Mouse (Mus musculus) limb, embryonic 14.5 days (tissue): ENCODE data around the gene Cdc42bpa. TPM values are rescaled to one million over a fixed set of nuclear protein-coding genes. Genes with fewer than 3 reads are reported as not detected.

Experiments
- ATAC-seq: fragments of 200-750 bp; cut with Nextera tagmentation; 2 replicates; pipeline ENCODE4 v1.8.0; 2017; ENCODE audit warnings: low read depth, moderate number of reproducible peaks, moderate TSS enrichment; ENCODE audit not compliant: low FRiP score
- DNase-seq: peaks from one replicate; pipeline ENCODE4 v3.0.0-alpha.2; 2015; ENCODE audit warnings: low spot score
- H3K27ac ChIP-seq: fragments of 300-500 bp; sonication (generic); replicated peaks from 2 replicates; pipeline ENCODE4 v1.5.1; 2014; ENCODE audit warnings: low read depth, mild to moderate bottlenecking, low read length, moderate library complexity, mixed read lengths
- H3K27me3 ChIP-seq: fragments of 300-500 bp; sonication (generic); 2 replicates; pipeline ENCODE4 v1.6.1; 2014; ENCODE audit warnings: low read length, mixed read lengths; ENCODE audit not compliant: control insufficient read depth, insufficient read depth
- H3K36me3 ChIP-seq: fragments of 300-500 bp; sonication (generic); 2 replicates; pipeline ENCODE4 v1.6.1; 2014; ENCODE audit warnings: mild to moderate bottlenecking, low read length, moderate library complexity, mixed read lengths; ENCODE audit not compliant: control insufficient read depth, insufficient read depth
- H3K4me1 ChIP-seq: fragments of 300-500 bp; sonication (generic); 2 replicates; pipeline ENCODE4 v1.6.1; 2014; ENCODE audit warnings: antibody characterized with exemption, low read length, mixed read lengths; ENCODE audit not compliant: control insufficient read depth, insufficient read depth
- H3K4me2 ChIP-seq: fragments of 300-500 bp; sonication (generic); replicated peaks from 2 replicates; pipeline ENCODE4 v1.6.1; 2014; ENCODE audit warnings: low read depth, mild to moderate bottlenecking, low read length, moderate library complexity; ENCODE audit not compliant: severe bottlenecking
- H3K4me3 ChIP-seq: fragments of 300-500 bp; sonication (generic); replicated peaks from 2 replicates; pipeline ENCODE4 v1.5.1; 2014; ENCODE audit warnings: low read length
- H3K9ac ChIP-seq: fragments of 300-500 bp; sonication (generic); 2 replicates; pipeline ENCODE4 v1.6.1; 2014; ENCODE audit warnings: mild to moderate bottlenecking, low read depth, low read length, moderate library complexity; ENCODE audit not compliant: severe bottlenecking
- H3K9me3 ChIP-seq: fragments of 300-500 bp; sonication (generic); 2 replicates; pipeline ENCODE4 v1.6.1; 2016; ENCODE audit warnings: low read length; ENCODE audit not compliant: control insufficient read depth
- POLR2A ChIP-seq: fragments of 200-500 bp; IDR thresholded peaks from 2 replicates; pipeline ENCODE4 v1.8.0; 2012; ENCODE audit warnings: inconsistent platforms, mild to moderate bottlenecking, moderate library complexity, borderline replicate concordance; ENCODE audit not compliant: insufficient read depth, insufficient read length; ENCODE audit errors: extremely low read depth
- WGBS: fragments of 180-500 bp; shearing (Covaris S2); extraction: QIAGEN DNeasy Blood & Tissue Kit; methylation state at CpG from one replicate; pipeline ENCODE4 v1.1.7; 2014; 5-methylcytosine and 5-hydroxymethylcytosine counted together
- polyA plus RNA-seq, 2 experiments: library from polyadenylated mRNA; depleted of rRNA in 1 of 2; stranded (reverse) in 1 of 2; unstranded in 1 of 2; fragments of >200 nt; fragmentation: Nextera tagmentation in 1 of 2; extraction: Ambion mirVana in 1 of 2; gene quantifications; 2 replicates each; pipeline versions ENCODE4 v1.2.1 to v1.2.3; 2012 to 2014

Gene Cdc42bpa
- polyA plus RNA-seq, 2 experiments, result 16.8 to 29.1 TPM

GRCm38 (mm10) chr1:180194781-180195471 lies 234.7 kb downstream of the Cdc42bpa start:
- Histone ChIP-seq H3K27ac (no peak overlapping the region), H3K9ac (peak overlapping the region; percentile 48), H3K27me3 (0 out of 2 replicates have a peak, but pooled peaks cover 3% of the 10 kb centered on the region), H3K4me1 (peaks cover 4% of the 10 kb centered on the region; the same call in 1 of the 2 replicates), H3K4me2 (peak overlapping the region; percentile 88), H3K4me3 (peak overlapping the region; percentile 56), H3K36me3 (no peaks in the 10 kb centered on the region), H3K9me3 (no peaks in the 10 kb centered on the region)
- DNase-seq (peak; percentile 33), ATAC-seq (no peak)
- TF ChIP-seq POLR2A, result no peak
- 27% methylated on average over 9 of the region's 9 CpGs for WGBS

- Histone ChIP-seq H3K27ac (no peak overlapping the region), H3K9me3 (no peaks in the 10 kb centered on the region), H3K9ac (peak overlapping the region; percentile 48), H3K4me3 (peak overlapping the region; percentile 56), H3K27me3 (0 out of 2 replicates have a peak, but pooled peaks cover 3% of the 10 kb centered on the region), H3K36me3 (no peaks in the 10 kb centered on the region), H3K4me1 (peaks cover 4% of the 10 kb centered on the region; the same call in 1 of the 2 replicates), H3K4me2 (peak overlapping the region; percentile 88)
- DNase-seq (peak; percentile 96), ATAC-seq (peak; percentile 100)
- WGBS, result under 1% methylated on average over 52 of the region's 57 CpGs
- no peak for TF ChIP-seq POLR2A
Observed at GRCm38 (mm10) chr1:180195703-180196381, 235.6 kb downstream of the Cdc42bpa start.

- WGBS, result 90% methylated on average over 9 of the region's 9 CpGs
- Histone ChIP-seq H3K27ac (no peak overlapping the region), H3K36me3 (no peaks in the 10 kb centered on the region), H3K4me2 (peak overlapping the region; percentile 88), H3K4me1 (peaks cover 4% of the 10 kb centered on the region; the same call in 1 of the 2 replicates), H3K9ac (peak overlapping the region; percentile 26; the same call in 1 of the 2 replicates), H3K27me3 (no peaks in the 10 kb centered on the region), H3K4me3 (peak overlapping the region; percentile 56), H3K9me3 (no peaks in the 10 kb centered on the region)
- TF ChIP-seq POLR2A, result no peak
- no peak for DNase-seq
- ATAC-seq, result no peak
Observed at GRCm38 (mm10) chr1:180196508-180196907, 236.2 kb downstream of the Cdc42bpa start.

DNA sequence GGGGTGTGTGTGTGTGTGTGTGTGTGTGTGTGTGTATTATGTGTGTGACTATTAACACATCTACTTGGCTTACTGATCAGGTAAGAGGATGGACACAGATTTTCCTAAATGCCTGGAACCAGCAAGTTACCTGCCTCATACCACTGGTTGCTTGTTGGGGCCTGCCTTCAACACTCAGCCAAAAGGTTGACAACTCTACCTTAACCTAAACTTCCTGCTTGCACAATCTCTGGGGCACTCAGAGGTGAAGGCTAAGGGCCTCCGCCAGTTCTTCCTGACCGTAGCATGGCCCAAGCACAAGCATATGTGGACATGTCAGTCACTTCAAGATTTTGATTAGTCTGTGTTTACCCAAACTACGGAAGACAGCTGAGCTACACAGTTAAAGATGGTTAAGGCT lies 237.7 kb downstream of the Cdc42bpa start:
- H3K9ac ChIP-seq, result no peak overlapping the region
- no peak overlapping the region for H3K4me3 ChIP-seq
- no peak for TF ChIP-seq POLR2A
- no peak overlapping the region for H3K27ac ChIP-seq
- H3K27me3 ChIP-seq, result no peaks in the 10 kb centered on the region
- ATAC-seq, result no peak
- no peaks in the 10 kb centered on the region for H3K36me3 ChIP-seq
- no peak for DNase-seq
- no peak overlapping the region for H3K4me2 ChIP-seq
- no peaks in the 10 kb centered on the region for H3K9me3 ChIP-seq
- 83% methylated on average over 3 of the region's 3 CpGs for WGBS
- peaks cover 4% of the 10 kb centered on the region; the same call in 1 of the 2 replicates for H3K4me1 ChIP-seq

DNA sequence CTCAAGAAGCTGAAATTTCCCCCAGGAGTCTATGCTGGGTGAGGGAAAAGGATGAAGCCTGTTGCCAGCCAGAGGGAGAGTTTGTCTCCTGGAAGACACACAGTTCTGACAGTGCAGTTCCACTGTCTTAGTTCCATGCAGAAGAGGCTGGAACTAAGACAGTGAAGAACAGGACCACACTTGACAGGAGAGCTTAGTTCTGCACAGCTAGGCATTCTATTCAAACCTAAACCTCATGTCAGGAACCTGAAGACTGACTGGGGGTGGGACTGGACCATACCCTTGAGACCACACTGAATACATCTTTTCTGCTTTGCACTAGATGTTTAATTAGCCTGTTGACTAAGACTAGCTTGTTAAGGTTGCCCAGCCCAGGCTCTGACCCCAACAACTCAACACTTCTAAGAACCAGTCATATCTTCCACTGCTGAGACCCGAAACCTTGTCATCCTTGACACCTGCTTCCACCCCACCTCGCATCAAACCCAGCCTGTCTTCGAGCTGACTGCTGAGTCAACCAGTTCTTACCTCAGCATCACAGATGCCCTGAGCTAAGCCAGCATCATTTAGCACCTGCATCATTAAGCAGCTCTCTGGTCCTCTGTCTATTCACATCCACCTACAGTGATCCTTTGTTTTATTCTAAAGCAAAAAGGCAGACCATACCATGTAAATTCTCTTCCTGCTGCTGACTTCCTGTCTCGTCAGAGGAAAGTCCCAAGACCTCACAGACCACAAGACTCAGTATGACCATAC lies 238.9 kb downstream of the Cdc42bpa start, which contains the start of gene Coq8a:
Gene Coq8a, minus strand, starts transcription at position 644 of the 756 bp plus-strand sequence.
- no peak for DNase-seq
- Histone ChIP-seq H3K4me2 (no peak within 1 kb of the TSS), H3K27me3 (no peaks in the 10 kb centered on the region), H3K9ac (no peak within 1 kb of the TSS), H3K4me1 (peaks cover 4% of the 10 kb centered on the region; the same call in 1 of the 2 replicates), H3K9me3 (peaks cover under 1% of the 10 kb centered on the region; the same call in 1 of the 2 replicates), H3K27ac (no peak within 1 kb of the TSS), H3K36me3 (no peaks in the 10 kb centered on the region), H3K4me3 (no peak within 1 kb of the TSS)
- 63% methylated on average over 4 of the region's 4 CpGs for WGBS
- no peak for ATAC-seq
- no peak for TF ChIP-seq POLR2A
